Mouse (Mus musculus): ENCODE data around the gene Dapk2.
A peak's percentile ranks its signal among the peaks of the same experiment; 100 is the strongest.

Dapk2 gene

DNA sequence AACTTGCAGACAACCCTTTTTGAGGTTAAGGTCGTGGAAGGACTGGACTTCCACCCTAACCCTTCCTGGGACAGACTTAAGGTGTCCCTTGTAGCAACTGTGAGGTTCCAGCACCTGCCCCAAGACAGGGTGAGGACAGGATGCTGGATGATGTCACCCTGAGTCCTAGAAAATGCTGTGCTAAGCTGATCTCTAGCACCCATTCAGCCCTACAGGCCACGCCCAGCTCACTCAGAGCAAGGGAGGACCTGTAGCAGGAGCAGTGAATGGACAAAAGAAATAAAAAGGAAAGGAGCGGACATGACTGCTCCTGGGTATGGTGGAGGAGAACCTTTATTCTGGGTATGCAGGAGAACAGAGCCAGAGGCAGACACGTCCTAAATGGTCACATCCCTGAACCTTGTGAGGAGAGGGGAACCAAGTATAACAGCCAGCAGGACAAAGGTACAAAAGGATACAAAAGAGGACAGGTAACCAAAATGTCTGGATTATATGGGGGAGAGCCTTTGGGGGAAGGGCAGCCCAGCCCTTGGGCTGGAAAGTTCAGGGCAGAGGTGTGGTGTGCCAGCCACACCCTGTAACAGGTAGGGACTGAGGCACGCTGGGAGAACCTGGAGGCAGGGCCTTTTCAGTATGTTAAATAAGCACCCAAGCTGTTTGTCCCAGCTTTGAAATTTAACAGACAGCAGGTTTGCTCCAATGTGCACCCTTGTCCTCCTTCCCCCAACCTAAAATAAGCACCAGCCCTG lies 67.9 kb downstream of the Dapk2 start:
- DNase-seq (ENCODE audit: extremely low spot score, low read depth, low spot score): no peak

DNA sequence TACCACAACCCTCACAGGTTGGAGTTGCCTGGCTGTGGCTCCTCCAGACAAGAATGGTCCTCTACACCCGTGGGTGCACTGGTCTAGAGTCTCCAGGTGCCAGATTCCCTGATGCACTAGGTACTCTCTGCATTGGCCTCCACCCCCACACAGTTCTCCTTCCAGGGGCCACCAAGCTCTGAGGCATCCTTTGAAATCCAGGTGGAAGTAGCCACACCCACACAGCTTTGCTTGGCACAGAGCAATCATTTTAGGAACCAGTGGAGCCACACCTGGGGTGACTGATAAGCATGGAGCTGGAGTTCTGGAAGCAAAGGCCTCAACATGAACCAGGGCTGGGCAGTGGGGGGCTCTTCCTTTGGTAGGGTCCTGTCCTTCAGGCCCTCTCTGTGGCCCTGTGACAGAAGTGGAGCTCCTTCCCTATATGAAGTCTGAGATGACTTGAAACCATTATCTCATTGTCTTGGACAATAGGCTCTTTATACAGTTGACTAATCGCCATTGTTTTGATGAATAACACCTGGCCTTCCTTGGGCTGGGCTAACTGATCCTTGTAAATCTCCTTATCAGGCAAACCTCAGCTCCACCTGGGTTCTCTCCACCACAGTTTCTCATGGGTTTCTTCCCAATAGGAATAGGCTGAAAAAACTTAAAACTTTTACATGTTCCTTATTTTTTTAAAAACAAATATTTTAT lies 70.6 kb downstream of the Dapk2 start:
- DNase-seq (ENCODE audit: extremely low spot score, low read depth, low spot score): no peak

DNA sequence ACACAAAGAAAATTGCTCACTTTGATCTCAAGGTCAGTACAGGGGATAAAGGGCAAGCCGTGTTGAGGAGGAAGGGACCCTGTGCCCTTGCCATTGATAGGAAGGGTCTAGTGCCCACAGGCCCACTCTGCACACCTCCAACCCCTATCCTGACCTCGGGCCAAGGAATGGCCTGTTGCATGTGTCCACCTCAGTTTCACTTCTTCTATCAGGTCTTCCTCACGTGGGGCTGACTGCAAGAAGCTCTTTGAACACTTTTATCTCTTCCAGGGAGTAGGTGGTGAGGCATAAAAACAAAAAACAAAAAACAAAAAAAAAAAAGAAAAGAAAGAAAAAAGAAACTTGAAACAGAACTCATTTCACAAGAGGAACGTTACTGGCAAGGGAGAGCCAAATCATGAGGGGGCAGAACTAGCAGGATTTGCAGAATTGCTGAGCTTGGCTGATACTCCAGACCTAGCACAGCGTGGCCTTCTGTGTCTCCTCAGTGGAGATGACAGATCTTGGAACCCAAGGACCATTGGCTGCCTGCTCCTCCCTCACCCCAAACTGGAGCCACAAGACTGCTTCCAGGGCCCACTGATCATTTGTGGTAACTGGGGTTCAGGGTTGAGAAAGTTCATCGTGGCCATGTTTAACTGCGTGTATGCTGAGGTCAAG lies 73.9 kb downstream of the Dapk2 start:
- DNase-seq (ENCODE audit: extremely low spot score, low read depth, low spot score): no peak

DNA sequence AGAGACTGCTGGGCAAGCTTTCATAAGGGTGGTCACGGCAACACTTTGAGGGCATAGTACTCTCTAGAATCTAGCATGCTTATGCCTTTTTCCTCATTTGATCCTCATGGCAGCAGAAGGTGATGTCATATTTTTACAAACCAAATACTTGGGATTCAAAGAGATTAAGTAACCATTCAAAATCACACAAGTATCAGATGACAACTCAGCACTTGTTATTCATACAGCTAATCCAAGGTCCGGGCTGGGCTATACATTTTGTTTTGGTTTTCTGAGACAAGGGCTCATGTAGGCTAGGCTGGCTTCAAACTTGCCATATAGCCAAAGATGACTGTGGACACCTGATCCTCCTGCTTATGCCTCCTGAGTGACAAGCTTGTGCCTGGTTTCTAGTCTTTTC lies 78.6 kb downstream of the Dapk2 start:
- no peak for DNase-seq (ENCODE audit: extremely low spot score, low read depth, low spot score)

DNA sequence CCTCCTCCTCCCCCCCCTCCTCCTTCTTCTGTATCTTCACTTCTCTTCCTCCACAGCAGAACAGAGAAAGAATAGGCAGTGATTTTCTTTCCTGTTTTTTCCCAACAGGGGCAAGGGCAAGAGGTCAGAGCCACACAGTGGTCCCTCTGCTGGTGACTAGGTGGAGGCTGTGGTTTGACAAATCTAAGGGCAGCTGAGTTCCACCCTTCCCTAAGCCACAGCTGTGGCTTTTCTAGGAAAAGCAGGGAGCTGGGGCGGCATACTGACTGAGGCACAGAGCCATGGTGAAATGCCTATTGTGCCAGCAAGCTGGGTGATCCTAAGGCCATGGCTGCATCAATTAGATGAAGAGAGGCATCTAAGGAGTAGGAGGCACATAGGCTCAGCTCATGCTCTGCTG lies 79.7 kb downstream of the Dapk2 start:
- DNase-seq (ENCODE audit: extremely low spot score, low read depth, low spot score): no peak

DNA sequence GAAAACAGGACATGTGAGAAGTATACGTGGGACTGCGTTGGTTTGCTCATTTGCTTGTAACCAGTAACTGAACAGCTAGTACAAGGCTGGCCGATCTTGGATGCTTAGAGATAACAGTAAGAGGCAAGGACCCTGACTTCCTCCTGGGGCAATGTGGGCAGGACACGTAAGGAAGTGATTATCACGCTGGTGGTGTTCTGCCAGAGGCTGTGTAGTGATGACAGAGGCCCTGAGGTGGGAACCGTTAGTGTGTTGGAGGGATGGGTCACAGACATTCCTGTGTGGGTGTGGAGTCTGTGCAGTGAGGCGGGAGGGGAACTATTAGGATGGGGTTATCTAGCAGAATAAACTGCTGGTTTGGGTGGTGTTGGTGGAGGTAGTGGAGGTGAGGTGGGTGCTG lies 81.2 kb downstream of the Dapk2 start:
- no peak for DNase-seq (ENCODE audit: extremely low spot score, low read depth, low spot score)

DNA sequence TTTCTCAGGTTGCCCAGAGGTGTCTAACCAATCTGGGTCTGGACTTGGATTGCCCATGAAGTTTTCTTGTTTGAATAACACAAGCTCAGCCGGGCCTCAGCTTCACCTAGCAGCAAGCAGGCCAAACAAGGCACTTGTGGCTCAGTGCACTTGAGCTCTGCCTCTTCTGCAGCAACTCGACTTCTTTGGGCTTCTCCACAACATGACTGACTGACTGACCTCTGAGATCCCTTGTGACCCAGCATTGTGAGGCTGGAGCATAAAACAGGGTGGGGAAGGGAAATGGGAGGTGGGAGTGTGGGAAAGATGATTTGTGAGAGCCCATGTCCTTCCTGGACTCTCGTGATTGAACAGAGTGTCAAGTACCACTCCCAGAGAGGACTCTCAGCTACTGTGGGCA lies 81.7 kb downstream of the Dapk2 start:
- DNase-seq (ENCODE audit: extremely low spot score, low read depth, low spot score): no peak

DNA sequence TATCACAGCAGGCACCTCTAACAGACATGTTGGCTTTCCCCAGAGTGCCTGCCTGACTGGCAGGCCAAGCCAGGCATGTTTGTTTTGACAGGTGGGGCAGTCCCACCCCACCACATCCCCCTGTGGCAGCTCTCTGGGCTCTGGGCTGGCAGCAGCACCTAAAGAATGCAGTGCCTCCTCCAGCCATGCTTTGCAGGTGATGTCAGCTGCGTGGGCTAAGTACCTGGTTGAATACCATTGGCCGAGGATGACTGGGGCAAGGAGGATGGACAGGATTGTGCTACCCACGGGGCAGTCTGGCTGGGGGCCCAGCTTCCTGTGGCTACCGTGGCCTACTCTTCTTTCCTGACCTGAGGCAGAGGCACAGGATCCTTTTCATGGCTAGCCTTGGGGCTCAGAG lies 82.5 kb downstream of the Dapk2 start:
- no peak for DNase-seq (ENCODE audit: extremely low spot score, low read depth, low spot score)

DNA sequence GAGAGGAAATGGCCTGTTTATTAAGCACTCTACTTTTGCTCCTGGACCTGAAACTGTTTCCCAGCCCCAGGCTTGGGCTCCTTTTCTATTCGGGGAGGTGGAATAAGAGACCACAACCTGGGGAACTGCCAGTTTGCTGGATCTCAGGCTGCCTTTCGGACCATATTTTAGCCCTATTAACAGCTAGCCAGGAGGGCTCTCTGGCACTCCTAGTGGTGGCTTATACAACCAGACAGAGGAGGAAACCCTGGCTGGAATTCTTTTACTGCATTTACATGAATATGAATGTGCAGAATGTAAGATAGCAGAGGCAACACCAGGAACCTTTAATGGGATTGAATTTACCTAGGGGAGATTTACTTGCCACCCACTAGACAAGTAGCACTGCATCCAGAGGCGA lies 83.0 kb downstream of the Dapk2 start:
- peak; percentile 6 for DNase-seq (ENCODE audit: extremely low spot score, low read depth, low spot score)

DNA sequence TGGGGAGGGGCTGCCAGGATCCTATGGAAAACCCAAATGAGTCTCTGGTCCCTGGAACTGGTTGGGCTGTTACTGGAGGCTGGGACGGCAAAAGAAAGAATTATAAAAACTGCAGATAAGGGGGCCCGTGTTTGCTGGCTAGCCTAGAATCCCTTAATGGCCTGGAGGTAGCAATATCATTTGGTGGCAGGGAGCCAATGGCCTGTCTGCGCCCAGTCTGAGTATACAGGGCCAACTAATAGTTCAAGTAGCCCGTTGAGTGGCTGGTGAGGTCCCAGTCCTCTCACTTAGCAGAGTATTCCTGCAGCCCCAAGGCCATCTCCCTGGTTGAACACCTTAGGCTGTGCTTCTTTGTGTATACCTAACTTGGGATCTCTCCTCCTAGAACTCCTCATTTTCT lies 83.7 kb downstream of the Dapk2 start:
- DNase-seq (ENCODE audit: extremely low spot score, low read depth, low spot score): no peak

DNA sequence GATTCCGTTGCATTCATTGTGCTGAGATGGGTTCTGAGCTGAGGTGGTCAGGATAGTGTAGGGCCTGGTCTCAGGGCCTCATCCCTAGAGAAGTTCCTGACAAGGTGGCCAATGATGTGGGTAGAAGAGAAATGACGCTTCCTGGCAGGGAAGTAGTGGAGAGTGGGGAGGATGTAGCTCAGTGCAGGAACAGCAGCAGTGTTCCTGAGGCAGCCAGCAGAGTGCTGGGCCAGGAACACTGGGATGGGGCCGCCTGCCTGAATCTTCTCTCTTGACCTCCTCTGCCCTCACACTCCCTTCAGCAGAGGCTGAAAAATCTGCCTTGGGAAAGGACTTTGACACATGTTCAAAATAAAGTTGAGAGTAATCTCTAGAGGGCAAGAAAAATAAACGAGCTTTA lies 85.2 kb downstream of the Dapk2 start:
- no peak for DNase-seq (ENCODE audit: extremely low spot score, low read depth, low spot score)

DNA sequence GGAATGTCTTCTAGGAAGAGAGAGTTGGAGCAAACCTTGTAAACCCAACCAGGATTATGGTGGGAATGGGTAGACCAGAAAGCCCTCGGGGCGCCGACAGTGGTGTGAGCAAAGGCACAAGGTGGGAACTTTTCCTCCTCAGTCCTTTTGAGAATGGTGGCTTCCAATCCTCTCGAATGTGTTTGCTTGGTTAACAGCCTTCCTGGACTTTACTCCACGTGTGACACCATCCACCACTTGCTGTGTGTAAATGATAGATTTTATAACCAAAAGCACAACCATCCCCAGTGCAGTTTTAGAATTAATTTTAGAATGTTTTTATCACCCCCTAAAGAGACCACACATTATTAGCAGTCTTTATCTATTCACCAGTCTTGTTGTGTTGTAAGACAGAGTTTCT lies 86.1 kb downstream of the Dapk2 start:
- no peak for DNase-seq (ENCODE audit: extremely low spot score, low read depth, low spot score)

DNA sequence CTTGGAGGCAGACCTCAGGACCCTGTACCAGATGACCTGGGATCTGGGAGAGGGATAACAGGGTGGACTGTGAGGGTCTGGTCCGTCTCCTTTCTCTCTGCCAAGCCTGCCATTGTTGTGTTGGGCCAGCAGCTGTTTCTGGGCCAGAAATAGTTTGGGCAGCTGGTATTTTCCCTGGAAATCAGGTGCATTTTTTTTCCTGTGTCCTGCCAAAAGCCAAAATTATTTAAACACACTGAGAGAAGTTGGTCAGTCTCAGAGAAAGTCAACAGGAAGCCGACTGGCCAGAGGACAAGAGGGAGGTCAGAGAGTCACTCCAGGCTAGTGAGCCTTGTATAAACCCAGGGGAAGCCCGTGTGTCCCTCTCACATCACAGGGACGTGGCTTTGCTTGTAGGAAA lies 87.7 kb downstream of the Dapk2 start:
- no peak for DNase-seq (ENCODE audit: extremely low spot score, low read depth, low spot score)

DNA sequence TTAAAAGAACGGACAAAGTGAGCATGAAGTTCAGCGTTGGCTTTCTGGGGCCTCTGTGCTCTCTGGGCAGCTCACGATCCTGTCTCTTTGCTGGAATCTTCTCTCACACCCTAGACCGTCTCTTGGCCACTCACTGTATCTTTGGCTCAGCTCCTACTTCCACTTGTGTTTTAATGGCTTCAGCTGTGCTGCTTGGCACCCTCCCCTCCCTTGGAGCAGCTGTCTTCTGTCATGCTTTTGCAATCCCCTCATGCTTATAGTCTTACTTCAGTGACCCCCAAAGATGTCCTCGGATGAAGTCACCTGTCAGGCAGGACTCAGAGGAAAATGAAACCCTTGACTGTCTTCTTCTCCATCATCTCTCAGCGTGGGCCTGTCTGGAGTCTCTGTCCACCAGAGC lies 91.3 kb downstream of the Dapk2 start:
- DNase-seq (ENCODE audit: extremely low spot score, low read depth, low spot score): no peak

DNA sequence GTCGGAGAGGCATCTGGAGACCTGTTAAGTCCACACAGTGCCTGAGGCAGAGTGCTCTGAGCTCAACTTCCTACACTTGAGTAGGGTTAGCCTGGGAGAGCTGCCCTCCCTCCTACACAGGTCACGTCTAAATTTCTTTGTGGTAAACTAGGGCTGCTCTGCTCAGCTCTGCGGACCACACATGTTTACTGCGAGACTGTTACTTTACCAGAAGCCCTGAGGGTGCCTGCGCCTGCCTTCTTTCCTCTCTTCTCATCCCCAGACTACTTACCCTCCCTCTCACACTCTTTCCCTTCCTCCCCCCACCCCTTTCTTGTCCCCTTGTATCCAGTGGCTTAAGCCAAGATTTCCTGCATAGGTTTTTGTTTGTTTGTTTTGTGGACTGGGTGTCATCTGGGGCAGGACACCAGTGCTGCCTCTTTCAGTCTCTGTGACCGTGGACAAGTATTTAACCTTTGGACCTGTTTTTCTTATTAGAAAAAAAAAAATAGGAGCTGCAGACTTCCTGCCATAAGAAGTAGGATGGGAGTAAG lies 93.2 kb downstream of the Dapk2 start:
- DNase-seq (ENCODE audit: extremely low spot score, low read depth, low spot score): no peak

DNA sequence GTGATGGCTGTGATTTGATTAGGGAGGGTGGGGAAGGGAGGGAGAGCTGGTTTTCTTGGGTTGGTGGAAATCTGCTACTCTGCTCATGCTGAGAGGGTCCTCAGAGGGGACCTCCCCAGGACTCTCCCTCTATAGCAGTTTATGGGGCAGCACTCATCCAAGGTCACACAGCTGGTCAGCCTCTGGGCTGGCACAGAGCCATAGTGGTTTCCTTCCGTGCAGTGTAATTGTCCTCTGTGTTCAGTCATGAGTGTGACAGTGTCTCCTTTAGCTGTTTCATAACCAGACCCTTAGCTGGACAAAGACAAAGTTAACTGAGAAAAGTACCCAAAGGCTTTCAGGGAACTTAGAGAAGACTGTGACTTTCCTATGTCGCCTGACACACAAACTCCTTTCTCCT lies 103.7 kb downstream of the Dapk2 start:
- no peak for DNase-seq (ENCODE audit: extremely low spot score, low read depth, low spot score)

DNA sequence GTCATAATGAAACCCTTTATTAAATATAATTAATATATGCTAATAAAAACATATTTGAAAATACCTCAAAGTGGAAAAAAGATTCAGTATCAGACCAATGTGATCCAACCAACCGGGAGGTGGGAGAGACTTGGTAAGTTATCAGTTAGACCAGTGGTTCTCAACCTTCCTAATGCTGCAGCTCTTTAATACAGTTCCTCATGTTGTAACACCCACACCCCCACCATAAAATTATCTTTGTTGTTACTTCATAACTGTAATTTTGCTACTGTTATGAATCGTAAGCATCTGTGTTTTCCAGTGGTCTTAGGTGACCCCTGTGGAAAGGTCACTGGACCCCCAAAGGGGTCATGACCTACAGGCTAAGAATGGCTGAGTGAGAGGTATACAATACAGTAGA lies 105.7 kb downstream of the Dapk2 start:
- DNase-seq (ENCODE audit: extremely low spot score, low read depth, low spot score): no peak

DNA sequence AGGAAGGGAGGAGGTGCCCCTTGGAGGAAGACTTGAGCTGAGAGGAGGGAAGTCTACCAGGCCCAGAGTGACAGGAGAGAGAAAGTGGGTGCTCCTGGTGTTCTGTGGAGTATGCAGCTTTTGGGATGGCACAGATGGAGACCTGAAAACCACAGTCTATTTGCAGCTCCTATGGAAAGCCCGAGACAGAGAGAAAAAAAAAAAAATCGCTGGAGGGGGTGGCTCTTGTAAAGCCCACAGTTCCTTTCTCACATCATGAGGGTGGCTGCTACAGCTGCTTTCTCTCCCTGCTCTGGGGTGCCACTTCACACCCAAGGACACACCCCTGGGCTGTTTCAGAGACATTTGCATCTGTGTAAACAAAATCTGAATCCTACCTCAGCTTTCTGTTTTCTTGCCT lies 107.6 kb downstream of the Dapk2 start:
- DNase-seq (ENCODE audit: extremely low spot score, low read depth, low spot score): no peak

DNA sequence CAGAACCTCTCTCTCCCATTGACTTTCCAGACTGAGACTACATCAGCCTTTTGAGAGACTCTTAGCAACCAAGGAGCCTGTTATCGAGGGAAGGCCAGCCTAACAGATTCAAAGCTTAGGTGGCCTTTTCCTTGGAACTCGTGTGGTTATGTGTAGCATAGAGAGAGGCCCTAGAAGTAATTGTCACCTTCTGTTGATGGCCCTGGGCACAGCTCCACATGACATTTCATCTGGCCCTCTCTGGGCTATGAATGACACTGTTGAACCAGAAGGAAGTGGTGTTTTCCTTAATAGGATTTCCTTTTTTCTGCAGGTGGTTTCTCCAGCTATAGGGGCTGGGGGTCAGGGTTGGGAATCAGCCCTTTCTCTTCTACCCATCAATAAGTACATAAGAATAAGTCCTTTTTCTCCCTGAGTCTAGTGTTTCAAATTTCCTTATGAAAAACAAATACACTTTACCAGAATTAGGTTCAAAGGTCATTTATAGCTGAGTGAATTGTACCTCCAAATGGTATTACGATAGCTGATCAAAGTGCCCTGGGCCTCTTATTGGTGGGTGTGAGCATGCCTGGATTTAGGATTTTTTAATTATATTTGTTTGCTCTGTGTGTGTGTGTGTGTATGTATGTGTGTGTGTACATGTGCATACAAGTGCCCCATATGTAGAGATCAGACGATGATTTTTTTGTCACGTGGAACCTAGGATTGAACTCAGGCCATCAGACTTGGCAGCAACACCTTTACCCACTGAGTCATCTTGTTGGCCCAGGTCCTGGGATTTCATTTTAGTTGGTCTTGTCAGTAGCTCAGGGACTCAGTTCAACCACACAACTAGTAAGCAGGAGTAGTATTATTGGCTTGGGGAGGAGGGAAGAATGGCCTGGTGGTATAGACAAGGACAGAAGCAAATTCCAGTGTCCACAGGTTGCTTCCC lies 108.5 kb downstream of the Dapk2 start:
- DNase-seq (ENCODE audit: extremely low spot score, low read depth, low spot score): no peak

DNA sequence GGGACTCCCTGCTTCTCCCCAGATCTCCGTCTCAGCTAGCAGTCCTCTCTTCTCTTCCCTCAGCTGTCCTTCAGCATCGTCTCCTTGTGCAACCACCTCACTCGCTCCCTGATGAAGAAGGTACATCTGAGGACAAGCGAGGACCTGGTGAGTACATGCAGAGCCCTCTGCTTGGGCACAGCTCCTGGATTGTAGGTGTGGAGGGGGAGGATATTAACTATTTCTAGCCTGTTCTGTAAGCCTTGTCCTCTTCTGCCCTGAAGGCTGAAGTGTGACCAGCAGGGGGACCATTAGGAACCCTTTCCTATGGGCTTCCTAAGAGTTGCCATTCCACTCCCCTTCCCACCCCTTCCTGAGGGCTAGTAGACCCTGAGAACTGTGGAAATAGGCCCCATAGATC lies 110.8 kb downstream of the Dapk2 start:
- no peak for DNase-seq (ENCODE audit: extremely low spot score, low read depth, low spot score)

DNA sequence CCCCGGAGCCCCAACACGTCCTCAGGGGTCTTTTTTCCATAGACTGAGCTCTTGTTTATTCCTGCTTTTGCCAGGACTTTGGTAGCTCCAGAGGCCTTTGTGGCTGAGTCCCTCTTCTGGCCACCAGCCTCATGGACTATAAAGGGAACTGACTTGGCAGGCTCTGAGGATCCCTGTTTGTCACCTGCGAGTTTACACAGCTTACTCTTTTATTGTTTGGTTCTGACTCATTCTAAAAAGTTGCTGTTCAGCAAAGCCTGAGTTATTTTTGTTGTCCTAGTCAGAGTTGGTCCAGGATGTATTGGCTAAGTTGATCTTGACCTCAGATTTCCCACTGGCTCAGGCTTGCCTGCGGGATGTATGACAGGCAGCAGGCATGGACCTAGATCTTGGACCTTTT lies 112.0 kb downstream of the Dapk2 start:
- no peak for DNase-seq (ENCODE audit: extremely low spot score, low read depth, low spot score)
